Mouse (Mus musculus) hindbrain, postnatal 0 days (tissue): Measurements from ENCODE around the gene Olfr1062. TPM values are rescaled to one million over a fixed set of nuclear protein-coding genes. Genes with fewer than 3 reads are reported as not detected.
"Not testable (repeated sequence)": the region's sequence is repeated elsewhere in the genome, so short reads cannot be mapped to it uniquely, and the experiment has no call there.

Experiments
- ATAC-seq: fragments of 200-750 bp; cut with Nextera tagmentation; 2 replicates; pipeline ENCODE4 v1.8.0; 2017; ENCODE audit warnings: mild to moderate bottlenecking, moderate TSS enrichment, moderate library complexity
- DNase-seq: peaks from one replicate; pipeline ENCODE4 v3.0.0-alpha.2; 2015; ENCODE audit warnings: low spot score
- H3K27ac ChIP-seq: fragments of 300-500 bp; sonication (generic); 2 replicates; pipeline ENCODE4 v1.5.1; 2014; ENCODE audit warnings: mild to moderate bottlenecking
- H3K27me3 ChIP-seq: fragments of 300-500 bp; sonication (generic); 2 replicates; pipeline ENCODE4 v1.6.1; 2014; ENCODE audit warnings: low read length, mixed read lengths; ENCODE audit not compliant: insufficient read depth
- H3K36me3 ChIP-seq: fragments of 300-500 bp; sonication (generic); 2 replicates; pipeline ENCODE4 v1.6.1; 2014; ENCODE audit warnings: low read length, mixed read lengths; ENCODE audit not compliant: insufficient read depth
- H3K4me1 ChIP-seq: fragments of 300-500 bp; sonication (generic); 2 replicates; pipeline ENCODE4 v1.6.1; 2014; ENCODE audit warnings: antibody characterized with exemption, low read length, mixed read lengths; ENCODE audit not compliant: insufficient read depth
- H3K4me2 ChIP-seq: fragments of 300-500 bp; sonication (generic); 2 replicates; pipeline ENCODE4 v1.6.1; 2014; ENCODE audit warnings: low read depth, mild to moderate bottlenecking, low read length, moderate library complexity, mixed read lengths
- H3K4me3 ChIP-seq: fragments of 300-500 bp; sonication (generic); 2 replicates; pipeline ENCODE4 v1.5.1; 2014; ENCODE audit warnings: low read length
- H3K9ac ChIP-seq: fragments of 300-500 bp; sonication (generic); replicated peaks from 2 replicates; pipeline ENCODE4 v1.6.1; 2014; ENCODE audit warnings: mild to moderate bottlenecking, low read length, moderate library complexity, mixed read lengths
- H3K9me3 ChIP-seq: fragments of 300-500 bp; sonication (generic); 2 replicates; pipeline ENCODE4 v1.6.1; 2016; ENCODE audit warnings: low read length, mixed read lengths
- CTCF ChIP-seq: IDR thresholded peaks from 2 replicates; pipeline ENCODE4 v1.5.1; 2016; ENCODE audit warnings: antibody characterized with exemption, control low read depth, low read depth
- WGBS: fragments of 180-500 bp; shearing (Covaris S2); extraction: QIAGEN DNeasy Blood & Tissue Kit; methylation state at CpG from one replicate; pipeline ENCODE4 v1.1.7; 2014; 5-methylcytosine and 5-hydroxymethylcytosine counted together
- polyA plus RNA-seq: library from polyadenylated mRNA; unstranded; fragments of >200 nt; fragmentation: Nextera tagmentation; extraction: Ambion mirVana; gene quantifications from 2 replicates; pipeline ENCODE4 v1.2.1, GENCODE M21; 2015
- total RNA-seq: library from RNA; depleted of rRNA; stranded (reverse); fragments of >200 nt; gene quantifications from 2 replicates; pipeline ENCODE4 v1.2.3, GENCODE M21; 2014; rRNA removed

The Olfr1062 gene
- total and polyA plus RNA-seq, 2 experiments from 2014 or later, result not detected

DNA sequence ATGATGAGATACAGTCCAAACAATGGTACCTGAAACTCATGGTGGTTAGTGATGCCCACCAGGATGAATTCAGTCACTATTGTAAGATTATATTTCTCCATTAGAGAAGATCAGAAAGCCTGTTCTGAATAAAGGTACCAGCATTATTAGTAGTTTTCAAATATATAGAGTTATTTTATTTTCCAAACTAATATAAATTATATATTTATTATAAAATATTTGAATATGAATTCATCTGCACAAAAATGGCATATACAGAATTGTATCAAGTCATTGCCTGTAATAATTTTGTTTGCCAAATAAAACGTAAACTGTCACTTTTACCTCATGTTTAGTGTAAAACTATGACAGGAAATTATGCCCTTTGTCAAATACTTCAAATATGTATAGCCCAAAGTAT lies 12.6 kb downstream of the Olfr1062 start, which contains the start of gene Olfr1061:
TSS of gene Olfr1061 (minus strand) at position 101 of the 400 bp plus-strand sequence.
- ATAC-seq (no peak), DNase-seq (no peak)
- no peaks in the 10 kb centered on the region for H3K36me3 ChIP-seq
- H3K27me3 ChIP-seq, result no peaks in the 10 kb centered on the region
- no peak for TF ChIP-seq CTCF
- H3K4me3 ChIP-seq, result no peak within 1 kb of the TSS
- 91% methylated on average over 1 of the region's 1 CpGs for WGBS
- H3K27ac ChIP-seq, result no peak within 1 kb of the TSS
- no peak within 1 kb of the TSS for H3K4me2 ChIP-seq
- no peaks in the 10 kb centered on the region for H3K9me3 ChIP-seq
- no peak within 1 kb of the TSS for H3K9ac ChIP-seq
- H3K4me1 ChIP-seq, result no peaks in the 10 kb centered on the region

DNA sequence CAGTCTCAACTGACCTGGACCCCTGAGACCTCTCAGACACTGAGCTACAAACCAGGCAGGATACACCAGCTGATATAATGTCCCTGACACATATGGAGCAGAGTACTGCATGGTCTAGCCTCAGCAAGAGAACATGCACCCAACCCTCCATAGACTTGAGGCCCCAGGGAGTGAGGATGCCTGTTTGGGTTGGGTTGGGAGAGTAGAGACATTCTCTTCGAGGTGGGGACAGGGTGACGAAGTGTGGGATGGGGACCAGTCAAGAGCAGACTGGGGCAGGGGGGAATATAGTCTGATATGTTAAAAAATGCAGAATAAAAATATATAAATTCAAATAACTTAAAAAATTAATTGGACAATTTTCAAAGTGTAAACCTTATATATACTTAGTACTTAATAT lies 31.4 kb downstream of the Olfr1062 start:
- H3K4me2 ChIP-seq, result no peak overlapping the region

GRCm38 (mm10) chr2:86388461-86388860 lies 38.1 kb downstream of the Olfr1062 start, which contains the start of gene Olfr1058:
Olfr1058 (minus strand) TSS chr2:86388561.
- DNase-seq, H3K27ac ChIP-seq, H3K9ac ChIP-seq, H3K9me3 ChIP-seq, H3K4me3 ChIP-seq, H3K4me2 ChIP-seq, H3K27me3 ChIP-seq, ATAC-seq, H3K4me1 ChIP-seq, H3K36me3 ChIP-seq: not testable (repeated sequence)

More for the DNA sequence above, 31.4 kb downstream of the Olfr1062 start:
- no peaks in the 10 kb centered on the region for H3K4me1 ChIP-seq
- H3K9ac ChIP-seq, result no peak overlapping the region
- H3K27me3 ChIP-seq, result no peaks in the 10 kb centered on the region
- ATAC-seq (no peak; the same call in 1 of the 2 replicates), DNase-seq (no peak)
- no peak overlapping the region for H3K4me3 ChIP-seq
- 85% methylated on average over 2 of the region's 2 CpGs for WGBS
- H3K36me3 ChIP-seq, result no peaks in the 10 kb centered on the region
- H3K27ac ChIP-seq, result no peak overlapping the region
- no peak for TF ChIP-seq CTCF
- no peaks in the 10 kb centered on the region for H3K9me3 ChIP-seq

DNA sequence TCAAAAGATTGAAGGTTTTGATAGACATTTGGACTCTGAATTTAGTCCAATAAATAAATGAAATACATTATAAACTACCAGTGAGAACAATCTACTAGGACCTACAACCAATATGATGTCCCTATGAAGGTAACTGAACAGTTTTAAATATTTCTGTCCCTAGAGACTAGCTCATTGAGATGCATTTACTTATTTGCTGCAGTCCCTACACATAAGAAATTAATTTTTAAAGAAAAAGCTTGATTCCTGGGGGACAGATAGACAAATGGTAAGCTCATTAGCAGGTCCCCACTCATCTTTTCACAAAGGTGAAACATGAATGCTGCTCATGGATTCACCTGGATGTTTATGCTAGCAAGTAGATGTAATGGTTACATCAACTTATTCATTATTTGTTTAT lies 48.3 kb downstream of the Olfr1062 start, which contains the start of gene Olfr1057:
TSS of gene Olfr1057 (minus strand) at position 101 of the 400 bp plus-strand sequence.
- H3K9ac ChIP-seq, result no peak within 1 kb of the TSS

More for the DNA sequence above, 48.3 kb downstream of the Olfr1062 start, which contains the start of gene Olfr1057:
- TF ChIP-seq CTCF, result no peak
- H3K27me3 ChIP-seq, result no peaks in the 10 kb centered on the region
- no peak within 1 kb of the TSS for H3K27ac ChIP-seq
- ATAC-seq (no peak), DNase-seq (no peak)
- H3K4me1 ChIP-seq, result no peaks in the 10 kb centered on the region
- H3K4me2 ChIP-seq, result no peak within 1 kb of the TSS
- no peak within 1 kb of the TSS for H3K4me3 ChIP-seq
- no peaks in the 10 kb centered on the region for H3K36me3 ChIP-seq
- H3K9me3 ChIP-seq, result no peaks in the 10 kb centered on the region

Other genes with a start within 250 kb of the Olfr1062 start
- gene Olfr1044, start 248.9 kb downstream of the Olfr1062 start, total RNA-seq, result not detected in 2 replicates
- gene Olfr1044, start 248.9 kb downstream of the Olfr1062 start, polyA plus RNA-seq, result not detected in 2 replicates
- gene Olfr52, start 241.1 kb downstream of the Olfr1062 start, total RNA-seq, result not detected in 2 replicates
- not detected in 2 replicates for gene Olfr52, start 241.1 kb downstream of the Olfr1062 start, polyA plus RNA-seq
- gene Olfr1045, start 223.7 kb downstream of the Olfr1062 start, total RNA-seq, result not detected in 2 replicates
- gene Olfr1045, start 223.7 kb downstream of the Olfr1062 start, polyA plus RNA-seq, result not detected in 2 replicates
- gene Olfr1046, start 207.4 kb downstream of the Olfr1062 start, total RNA-seq, result not detected in 2 replicates
- gene Olfr1046, start 207.4 kb downstream of the Olfr1062 start, polyA plus RNA-seq, result not detected in 2 replicates
- not detected in 2 replicates for gene Olfr1047, start 195.3 kb downstream of the Olfr1062 start, total RNA-seq
- gene Olfr1047, start 195.3 kb downstream of the Olfr1062 start, polyA plus RNA-seq, result not detected in 2 replicates
- gene Olfr1048, start 186.5 kb downstream of the Olfr1062 start, total RNA-seq, result not detected in 2 replicates
- gene Olfr1048, start 186.5 kb downstream of the Olfr1062 start, polyA plus RNA-seq, result not detected in 2 replicates
- not detected in 2 replicates for gene Olfr1049, start 168.4 kb downstream of the Olfr1062 start, total RNA-seq
- not detected in 2 replicates for gene Olfr1049, start 168.4 kb downstream of the Olfr1062 start, polyA plus RNA-seq
- not detected in 2 replicates for gene Olfr1051, start 147.7 kb downstream of the Olfr1062 start, total RNA-seq
- gene Olfr1051, start 147.7 kb downstream of the Olfr1062 start, polyA plus RNA-seq, result not detected in 2 replicates
- 0.37 TPM in 1 of 2 replicates, not detected in the other for gene Olfr1052, start 134.3 kb downstream of the Olfr1062 start, total RNA-seq
- gene Olfr1052, start 134.3 kb downstream of the Olfr1062 start, polyA plus RNA-seq, result not detected in 2 replicates
- gene Olfr1053, start 111.5 kb downstream of the Olfr1062 start, total RNA-seq, result not detected in 2 replicates
- gene Olfr1053, start 111.5 kb downstream of the Olfr1062 start, polyA plus RNA-seq, result not detected in 2 replicates
- gene Olfr1054, start 91.3 kb downstream of the Olfr1062 start, total RNA-seq, result not detected in 2 replicates
- gene Olfr1054, start 91.3 kb downstream of the Olfr1062 start, polyA plus RNA-seq, result not detected in 2 replicates
- not detected in 2 replicates for gene Olfr1055, start 76.5 kb downstream of the Olfr1062 start, total RNA-seq
- not detected in 2 replicates for gene Olfr1055, start 76.5 kb downstream of the Olfr1062 start, polyA plus RNA-seq
- gene Olfr1056, start 64.3 kb downstream of the Olfr1062 start, total RNA-seq, result not detected in 2 replicates
- not detected in 2 replicates for gene Olfr1056, start 64.3 kb downstream of the Olfr1062 start, polyA plus RNA-seq
- not detected in 2 replicates for gene Olfr1057, start 48.4 kb downstream of the Olfr1062 start, total RNA-seq
- gene Olfr1057, start 48.4 kb downstream of the Olfr1062 start, polyA plus RNA-seq, result not detected in 2 replicates
- not detected in 2 replicates for gene Olfr1058, start 38.2 kb downstream of the Olfr1062 start, total RNA-seq
- not detected in 2 replicates for gene Olfr1058, start 38.2 kb downstream of the Olfr1062 start, polyA plus RNA-seq
- gene Olfr1061, start 12.7 kb downstream of the Olfr1062 start, total RNA-seq, result not detected in 2 replicates
- not detected in 2 replicates for gene Olfr1061, start 12.7 kb downstream of the Olfr1062 start, polyA plus RNA-seq
- gene Olfr1065, start 23.8 kb upstream of the Olfr1062 start, total RNA-seq, result not detected in 2 replicates
- not detected in 2 replicates for gene Olfr1065, start 23.8 kb upstream of the Olfr1062 start, polyA plus RNA-seq
- not detected in 2 replicates for gene Olfr1066, start 29.5 kb upstream of the Olfr1062 start, total RNA-seq
- not detected in 2 replicates for gene Olfr1066, start 29.5 kb upstream of the Olfr1062 start, polyA plus RNA-seq
- not detected in 2 replicates for gene Olfr228, start 60.6 kb upstream of the Olfr1062 start, total RNA-seq
- not detected in 2 replicates for gene Olfr228, start 60.6 kb upstream of the Olfr1062 start, polyA plus RNA-seq
- not detected in 2 replicates for gene Olfr1076, start 81.7 kb upstream of the Olfr1062 start, total RNA-seq
- gene Olfr1076, start 81.7 kb upstream of the Olfr1062 start, polyA plus RNA-seq, result not detected in 2 replicates
- gene Olfr1079, start 115.7 kb upstream of the Olfr1062 start, total RNA-seq, result not detected in 2 replicates
- gene Olfr1079, start 115.7 kb upstream of the Olfr1062 start, polyA plus RNA-seq, result not detected in 2 replicates
- not detected in 2 replicates for gene Olfr1080, start 131.5 kb upstream of the Olfr1062 start, total RNA-seq
- not detected in 2 replicates for gene Olfr1080, start 131.5 kb upstream of the Olfr1062 start, polyA plus RNA-seq
- not detected in 2 replicates for gene Olfr1082, start 172.2 kb upstream of the Olfr1062 start, total RNA-seq
- gene Olfr1082, start 172.2 kb upstream of the Olfr1062 start, polyA plus RNA-seq, result not detected in 2 replicates
- not detected in 2 replicates for gene Olfr1084, start 213.0 kb upstream of the Olfr1062 start, total RNA-seq
- not detected in 2 replicates for gene Olfr1084, start 213.0 kb upstream of the Olfr1062 start, polyA plus RNA-seq
- gene Olfr1085, start 235.3 kb upstream of the Olfr1062 start, total RNA-seq, result not detected in 2 replicates
- not detected in 2 replicates for gene Olfr1085, start 235.3 kb upstream of the Olfr1062 start, polyA plus RNA-seq